Mouse (Mus musculus): ENCODE measurements around the gene Odc1. TPM values are rescaled to one million over a fixed set of nuclear protein-coding genes. Genes with fewer than 3 reads are reported as not detected.
"Not testable (repeated sequence)": the region's sequence is repeated elsewhere in the genome, so short reads cannot be mapped to it uniquely, and the experiment has no call there.

Gene Odc1
- total and polyA plus RNA-seq, 2 experiments from 2014 or later = 122 to 214 TPM

DNA sequence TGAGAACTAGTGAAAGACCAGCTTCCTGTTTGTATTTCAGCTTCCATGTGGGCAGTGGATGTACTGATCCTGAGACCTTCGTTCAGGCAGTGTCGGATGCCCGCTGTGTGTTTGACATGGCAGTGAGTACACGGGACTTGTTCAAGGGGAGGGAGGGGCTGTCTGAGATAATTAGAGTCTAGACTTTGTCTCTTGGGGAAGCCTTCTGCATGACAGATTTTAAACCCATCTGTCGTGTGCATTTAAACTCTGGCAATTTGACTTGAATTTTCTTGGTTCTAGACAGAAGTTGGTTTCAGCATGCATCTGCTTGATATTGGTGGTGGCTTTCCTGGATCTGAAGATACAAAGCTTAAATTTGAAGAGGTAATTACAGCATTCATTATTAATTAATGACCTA lies 3.9 kb downstream of the Odc1 start:
- ATAC-seq = no peak
- Histone ChIP-seq H3K27me3 (ENCODE audit: insufficient read depth, low read length) (no peaks in the 10 kb centered on the region), H3K9ac (replicated peaks; ENCODE audit: low read length) (no peak overlapping the region), H3K4me1 (ENCODE audit: insufficient read depth, low read length) (peaks cover 9% of the 10 kb centered on the region; the same call in 1 of the 2 replicates), H3K27ac (no peak overlapping the region), H3K9me3 (ENCODE audit: low read length) (no peaks in the 10 kb centered on the region), H3K36me3 (ENCODE audit: insufficient read depth, low read length) (peaks cover 22% of the 10 kb centered on the region; the same call in 1 of the 2 replicates), H3K4me2 (ENCODE audit: low read depth, low read length) (no peak overlapping the region), H3K4me3 (ENCODE audit: low read length) (no peak overlapping the region)
- WGBS = 38% methylated on average over 5 of the region's 5 CpGs
- DNase-seq (ENCODE audit: low spot score) = peak; percentile 69
- no peak for TF ChIP-seq CTCF (IDR thresholded peaks at IDR 0.05; ENCODE audit: low read depth)

DNA sequence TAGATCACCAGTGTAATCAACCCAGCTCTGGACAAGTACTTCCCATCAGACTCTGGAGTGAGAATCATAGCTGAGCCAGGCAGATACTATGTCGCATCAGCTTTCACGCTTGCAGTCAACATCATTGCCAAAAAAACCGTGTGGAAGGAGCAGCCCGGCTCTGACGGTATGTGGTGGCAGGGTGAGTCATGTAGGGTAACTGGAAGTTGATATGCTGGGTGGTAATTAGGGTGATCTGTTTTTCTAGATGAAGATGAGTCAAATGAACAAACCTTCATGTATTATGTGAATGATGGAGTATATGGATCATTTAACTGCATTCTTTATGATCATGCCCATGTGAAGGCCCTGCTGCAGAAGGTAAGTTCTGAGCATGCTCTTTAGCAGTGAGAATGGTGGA lies 4.8 kb downstream of the Odc1 start:
- H3K4me2 ChIP-seq (ENCODE audit: low read depth, low read length); H3K27me3 ChIP-seq (ENCODE audit: insufficient read depth, low read length); H3K4me1 ChIP-seq (ENCODE audit: insufficient read depth, low read length); DNase-seq (ENCODE audit: low spot score); H3K4me3 ChIP-seq (ENCODE audit: low read length); H3K9ac ChIP-seq (replicated peaks; ENCODE audit: low read length); ATAC-seq; H3K9me3 ChIP-seq (ENCODE audit: low read length); H3K27ac ChIP-seq: not testable (repeated sequence)
- H3K36me3 ChIP-seq (ENCODE audit: insufficient read depth, low read length) = peaks cover 22% of the 10 kb centered on the region; the same call in 1 of the 2 replicates
- WGBS = 71% methylated on average over 5 of the region's 5 CpGs

DNA sequence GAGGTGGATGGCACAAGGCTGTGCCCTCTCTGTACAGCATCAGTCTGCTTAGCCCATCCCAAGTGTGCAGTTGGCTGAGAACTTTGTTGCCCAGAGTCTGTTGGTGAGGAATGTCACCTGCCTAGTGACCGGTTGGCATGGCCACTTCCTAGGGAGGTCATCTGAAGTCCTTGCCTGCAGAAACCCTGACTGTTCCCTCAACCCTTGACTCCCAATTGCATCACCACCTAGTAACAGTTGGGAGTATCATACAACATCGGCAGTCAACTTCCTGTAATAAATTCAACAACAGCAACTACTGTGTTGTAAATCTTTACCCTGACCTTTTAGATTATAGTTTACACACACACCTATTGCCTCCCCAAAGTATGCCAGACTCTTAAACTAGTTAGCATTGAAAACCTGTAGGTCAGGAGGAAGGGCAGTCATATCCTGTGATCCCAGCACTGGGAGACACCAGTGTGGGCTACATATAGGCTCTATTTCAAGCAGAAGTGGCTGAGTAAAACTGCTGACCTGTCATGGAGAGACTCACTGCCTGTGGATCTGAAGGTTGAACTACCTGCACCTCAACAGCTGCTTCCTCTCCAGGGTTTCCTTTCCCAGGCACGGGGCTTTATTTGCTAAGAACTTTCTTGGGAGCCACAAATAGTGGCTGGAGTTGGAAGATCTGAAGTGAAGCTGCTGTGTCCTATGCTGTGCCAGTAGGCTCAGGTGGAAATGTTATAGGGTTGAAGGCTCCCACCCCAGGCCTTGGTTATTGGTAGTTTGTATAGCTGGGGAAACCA lies 6.8 kb downstream of the Odc1 start:
- Histone ChIP-seq H3K4me3 (ENCODE audit: low read length) (no peak overlapping the region), H3K9me3 (ENCODE audit: low read length) (no peaks in the 10 kb centered on the region), H3K9ac (replicated peaks; ENCODE audit: low read length) (no peak overlapping the region), H3K27ac (no peak overlapping the region), H3K36me3 (ENCODE audit: insufficient read depth, low read length) (peaks cover 22% of the 10 kb centered on the region; the same call in 1 of the 2 replicates), H3K4me2 (ENCODE audit: low read depth, low read length) (no peak overlapping the region), H3K27me3 (ENCODE audit: insufficient read depth, low read length) (no peaks in the 10 kb centered on the region), H3K4me1 (ENCODE audit: insufficient read depth, low read length) (peaks cover 4% of the 10 kb centered on the region)
- no peak for DNase-seq (ENCODE audit: low spot score)
- TF ChIP-seq CTCF (IDR thresholded peaks at IDR 0.05; ENCODE audit: low read depth) = no peak
- ATAC-seq = no peak
- 81% methylated on average over 3 of the region's 3 CpGs for WGBS

DNA sequence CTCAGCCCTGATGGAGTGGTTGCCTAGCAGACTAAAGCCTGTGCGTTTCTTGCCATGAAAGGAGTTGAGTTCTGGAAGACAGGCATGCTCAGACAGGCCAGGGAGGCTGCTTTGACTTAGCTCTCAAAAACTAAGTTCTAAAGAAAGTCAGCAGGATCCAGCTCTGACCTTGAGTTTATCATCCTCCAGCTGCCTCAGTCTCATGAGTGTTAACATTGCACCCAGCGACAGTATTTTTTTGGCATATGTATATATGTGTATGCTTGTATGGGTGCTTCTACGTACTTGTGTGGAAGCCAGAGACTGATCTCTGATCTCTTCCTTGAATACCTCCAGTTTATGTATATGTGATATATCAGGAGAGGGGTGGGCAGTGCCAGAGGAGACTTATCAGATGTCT lies 7.8 kb downstream of the Odc1 start:
- Histone ChIP-seq H3K9ac (replicated peaks; ENCODE audit: low read length) (no peak overlapping the region), H3K4me2 (ENCODE audit: low read depth, low read length) (no peak overlapping the region), H3K27me3 (ENCODE audit: insufficient read depth, low read length) (no peaks in the 10 kb centered on the region), H3K27ac (no peak overlapping the region), H3K4me1 (ENCODE audit: insufficient read depth, low read length) (peaks cover 6% of the 10 kb centered on the region), H3K4me3 (ENCODE audit: low read length) (no peak overlapping the region), H3K9me3 (ENCODE audit: low read length) (no peaks in the 10 kb centered on the region), H3K36me3 (ENCODE audit: insufficient read depth, low read length) (peaks cover 22% of the 10 kb centered on the region; the same call in 1 of the 2 replicates)
- 70% methylated on average over 3 of the region's 3 CpGs for WGBS
- TF ChIP-seq CTCF (IDR thresholded peaks at IDR 0.05; ENCODE audit: low read depth) = no peak
- no peak for ATAC-seq
- DNase-seq (ENCODE audit: low spot score) = no peak

DNA sequence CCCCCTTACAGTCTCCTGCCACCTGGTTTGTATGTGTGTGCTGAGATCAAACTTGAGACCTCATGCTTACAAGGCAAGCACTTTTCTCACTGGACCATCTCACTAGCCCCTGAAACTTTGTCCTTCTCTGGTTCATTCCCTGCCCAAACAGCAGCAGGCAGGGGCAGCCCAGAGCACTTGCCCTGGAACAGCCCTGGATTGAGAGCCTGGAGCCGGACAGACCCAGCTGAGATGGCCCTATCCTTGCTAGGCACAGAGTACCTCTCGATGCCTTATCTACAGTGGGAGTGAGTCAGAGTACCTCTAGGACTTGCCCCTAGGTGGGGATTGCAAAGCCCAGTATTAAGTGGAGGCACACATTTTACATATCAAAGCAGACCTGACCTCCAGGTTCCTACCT lies 8.4 kb downstream of the Odc1 start:
- Histone ChIP-seq H3K27me3 (ENCODE audit: insufficient read depth, low read length) (no peaks in the 10 kb centered on the region), H3K4me1 (ENCODE audit: insufficient read depth, low read length) (peaks cover 10% of the 10 kb centered on the region), H3K27ac (no peak overlapping the region), H3K4me2 (ENCODE audit: low read depth, low read length) (no peak overlapping the region), H3K9ac (replicated peaks; ENCODE audit: low read length) (no peak overlapping the region), H3K4me3 (ENCODE audit: low read length) (no peak overlapping the region), H3K36me3 (ENCODE audit: insufficient read depth, low read length) (peaks cover 22% of the 10 kb centered on the region; the same call in 1 of the 2 replicates), H3K9me3 (ENCODE audit: low read length) (no peaks in the 10 kb centered on the region)
- ATAC-seq (no peak), DNase-seq (ENCODE audit: low spot score) (no peak)
- WGBS = 82% methylated on average over 2 of the region's 2 CpGs
- TF ChIP-seq CTCF (IDR thresholded peaks at IDR 0.05; ENCODE audit: low read depth) = no peak

DNA sequence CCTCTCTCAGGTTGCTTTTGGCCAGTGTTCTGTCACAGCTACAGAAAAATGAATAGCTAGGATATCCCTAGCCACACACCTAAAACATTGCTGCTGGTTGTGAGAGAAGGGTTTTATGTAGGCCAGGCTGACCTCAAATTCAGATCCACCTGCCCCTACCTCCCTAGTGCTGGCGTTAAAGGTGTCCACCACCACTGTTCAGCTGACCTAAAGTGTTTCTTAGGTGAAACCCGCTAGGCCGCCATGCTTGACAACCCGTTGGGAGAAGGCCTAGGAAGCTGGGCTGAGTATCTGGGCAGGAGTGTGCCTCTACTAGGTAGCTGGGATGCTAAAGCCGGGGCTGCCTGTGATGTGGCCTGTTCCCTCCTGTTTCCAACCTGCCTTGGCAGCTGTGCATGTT lies 9.0 kb downstream of the Odc1 start:
- no peak overlapping the region for H3K27ac ChIP-seq
- DNase-seq (ENCODE audit: low spot score) (no peak), ATAC-seq (no peak)
- H3K9ac ChIP-seq (replicated peaks; ENCODE audit: low read length) = no peak overlapping the region
- no peak overlapping the region for H3K4me2 ChIP-seq (ENCODE audit: low read depth, low read length)
- no peak for TF ChIP-seq CTCF (IDR thresholded peaks at IDR 0.05; ENCODE audit: low read depth)
- H3K9me3 ChIP-seq (ENCODE audit: low read length) = no peaks in the 10 kb centered on the region
- no peaks in the 10 kb centered on the region for H3K27me3 ChIP-seq (ENCODE audit: insufficient read depth, low read length)
- peaks cover 18% of the 10 kb centered on the region; the same call in 1 of the 2 replicates for H3K36me3 ChIP-seq (ENCODE audit: insufficient read depth, low read length)
- H3K4me1 ChIP-seq (ENCODE audit: insufficient read depth, low read length) = peaks cover 15% of the 10 kb centered on the region
- WGBS = 83% methylated on average over 5 of the region's 5 CpGs
- H3K4me3 ChIP-seq (ENCODE audit: low read length) = no peak overlapping the region
